Mouse (Mus musculus) spleen, postnatal 10 days (tissue): ENCODE data around the gene Sh3rf1.
A peak's percentile ranks its signal among the peaks of the same experiment; 100 is the strongest.

Experiments
- DNase-seq, 2 experiments: peaks; one replicate each; pipeline ENCODE4 v3.0.0; 2021 to 2022; ENCODE audit warnings: low spot score in 2 of 2

The Sh3rf1 gene

DNA sequence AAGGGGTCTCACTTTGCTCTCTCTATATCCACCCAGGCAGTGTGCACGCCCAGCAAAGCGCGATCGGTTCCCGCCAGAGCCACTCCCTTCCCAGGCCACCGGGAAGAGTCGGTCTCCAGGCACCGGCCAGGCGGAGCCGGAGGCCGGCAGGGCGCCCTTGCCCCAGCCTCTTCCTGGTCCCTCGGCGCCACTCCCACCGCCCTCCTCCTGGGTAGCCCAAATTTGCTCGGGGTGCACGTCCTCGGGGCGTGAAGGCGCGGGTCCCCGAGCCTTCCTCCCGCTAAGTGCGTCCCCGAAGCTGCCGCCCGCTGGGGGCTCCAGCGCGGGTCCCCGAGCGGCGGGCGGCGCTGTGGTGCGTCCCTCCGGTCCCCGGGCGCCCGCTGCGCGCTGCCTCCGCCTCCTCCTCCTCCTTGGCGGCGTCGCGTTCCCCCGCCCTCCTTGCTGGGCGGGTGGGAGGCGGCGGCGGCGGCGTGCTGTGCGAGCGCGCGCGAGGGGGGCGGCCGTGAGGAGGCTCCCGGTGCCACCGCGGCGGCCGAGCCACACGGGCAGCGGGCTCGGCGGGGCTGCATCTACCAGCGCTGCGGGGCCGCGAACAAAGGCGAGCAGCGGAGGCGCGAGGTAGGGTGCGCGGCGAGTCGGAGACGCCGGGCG, at the start of gene Sh3rf1:
Sh3rf1 (plus strand) TSS at position 144 of the 651 bp plus-strand sequence.
- peak; percentile 41 to 75 for DNase-seq

DNA sequence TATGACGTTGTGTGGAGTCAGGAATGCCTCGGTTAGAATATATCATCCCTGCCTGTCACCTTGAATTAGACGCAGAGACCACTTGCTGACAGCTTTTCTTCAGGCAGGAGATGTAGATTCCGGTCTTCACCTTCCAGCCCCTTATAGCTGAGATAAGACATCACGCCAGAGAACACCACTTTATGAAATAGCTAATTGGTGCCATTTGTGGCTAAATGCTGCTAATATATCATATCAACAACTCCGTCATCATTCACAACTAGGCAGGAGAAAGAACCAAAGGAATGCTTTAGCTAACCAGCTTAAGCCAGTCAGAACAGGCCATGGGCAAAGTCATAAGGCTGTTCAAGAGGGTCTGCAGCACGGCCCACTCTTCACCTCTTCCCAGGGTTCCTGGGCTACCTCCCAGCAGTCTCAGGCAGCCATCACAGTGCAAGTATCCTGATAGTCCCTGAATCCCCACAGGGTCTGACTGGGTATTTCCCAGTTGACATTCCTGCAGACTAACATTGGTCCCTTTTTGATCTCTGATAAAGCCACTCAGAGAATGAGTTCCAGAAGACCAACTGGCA, 49.7 kb upstream of the Sh3rf1 start:
- no peak for DNase-seq

GRCm38 (mm10) chr8:61175876-61176275, 47.8 kb upstream of the Sh3rf1 start:
- DNase-seq = no peak

- no peak for DNase-seq
These were observed 45.7 kb upstream of the Sh3rf1 start for GRCm38 (mm10) chr8:61177680-61178593.

DNA sequence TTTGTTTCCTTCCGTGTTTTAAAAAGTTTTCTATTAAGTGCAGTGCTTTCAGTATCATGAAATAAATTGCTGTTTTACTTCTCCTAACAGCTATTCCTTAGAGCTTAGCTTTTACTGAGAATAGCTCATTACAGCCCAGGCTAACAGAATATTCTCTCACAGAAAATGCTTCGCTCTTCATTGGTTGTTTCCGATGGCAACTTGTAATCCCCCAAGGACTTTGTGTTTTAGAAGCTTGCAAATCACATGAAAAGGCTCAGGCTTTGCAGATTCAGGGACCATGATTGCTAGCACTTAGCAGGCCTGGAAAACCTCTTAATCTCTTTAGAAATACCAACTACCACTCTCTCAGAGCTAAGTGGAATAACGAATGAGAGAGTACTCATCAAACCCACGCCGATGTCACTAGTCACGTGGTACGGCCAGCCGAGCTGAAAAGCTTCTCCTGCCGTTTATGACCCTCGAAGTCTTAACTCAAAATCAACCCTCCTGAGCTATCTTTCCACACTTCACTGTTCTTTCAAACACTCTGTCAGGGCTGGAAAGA, 45.0 kb upstream of the Sh3rf1 start:
- no peak for DNase-seq

DNA sequence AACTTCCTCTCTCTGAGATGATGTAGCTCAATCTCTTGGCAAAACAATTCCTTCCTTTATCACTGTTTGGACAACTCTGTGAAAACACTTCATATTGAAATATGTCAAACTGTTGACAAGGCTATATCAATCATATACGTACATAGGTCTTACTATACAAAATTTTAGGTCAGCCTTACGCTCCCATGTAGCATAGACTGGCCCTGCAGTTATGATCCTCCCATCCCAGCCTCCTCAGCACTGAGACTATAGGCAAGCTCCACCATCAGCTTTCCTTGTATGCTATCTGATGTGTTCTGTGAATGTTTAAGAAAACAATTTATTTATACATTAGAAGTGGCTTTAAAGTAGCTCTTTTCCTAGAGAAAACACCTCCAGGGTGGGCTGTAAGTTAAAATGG, 42.1 kb upstream of the Sh3rf1 start:
- no peak for DNase-seq

- DNase-seq = no peak
These were observed 41.7 kb upstream of the Sh3rf1 start for GRCm38 (mm10) chr8:61182020-61182419.

- DNase-seq = no peak
These were observed 38.1 kb upstream of the Sh3rf1 start for GRCm38 (mm10) chr8:61185274-61186198.

GRCm38 (mm10) chr8:61194306-61194925, 29.3 kb upstream of the Sh3rf1 start:
- DNase-seq = no peak

DNA sequence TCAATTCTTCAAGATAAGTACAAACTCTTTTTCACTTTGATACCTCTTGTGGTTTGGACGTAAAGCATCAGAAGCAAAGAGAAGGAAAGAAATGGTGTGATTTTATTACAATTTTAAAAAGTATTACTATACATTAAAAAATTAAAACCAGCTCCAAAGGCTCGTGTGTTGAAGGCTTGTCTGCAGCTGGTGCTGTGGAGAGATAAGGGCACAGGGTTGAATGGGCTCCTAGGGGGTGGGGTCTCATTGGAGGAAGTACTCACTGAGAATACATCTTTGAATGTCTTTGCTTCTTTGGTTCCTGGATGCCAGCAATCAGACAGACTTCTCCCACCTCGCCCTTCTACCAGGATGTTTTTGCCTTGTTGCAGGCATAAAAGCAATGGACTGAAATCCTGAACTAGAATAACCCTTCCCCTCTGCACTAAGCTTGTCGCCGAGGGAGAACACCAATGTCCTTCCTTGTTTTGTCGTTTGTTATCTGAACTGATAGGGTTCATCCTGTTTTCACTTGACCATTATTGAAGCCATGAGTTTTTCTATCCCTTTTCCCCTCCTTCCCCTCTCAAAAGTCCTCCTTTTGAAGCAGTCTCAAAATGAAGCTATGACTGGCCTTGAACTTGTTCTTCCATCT, 23.3 kb upstream of the Sh3rf1 start:
- no peak for DNase-seq

- DNase-seq = no peak
These were observed 20.4 kb upstream of the Sh3rf1 start for GRCm38 (mm10) chr8:61203035-61203826.

DNA sequence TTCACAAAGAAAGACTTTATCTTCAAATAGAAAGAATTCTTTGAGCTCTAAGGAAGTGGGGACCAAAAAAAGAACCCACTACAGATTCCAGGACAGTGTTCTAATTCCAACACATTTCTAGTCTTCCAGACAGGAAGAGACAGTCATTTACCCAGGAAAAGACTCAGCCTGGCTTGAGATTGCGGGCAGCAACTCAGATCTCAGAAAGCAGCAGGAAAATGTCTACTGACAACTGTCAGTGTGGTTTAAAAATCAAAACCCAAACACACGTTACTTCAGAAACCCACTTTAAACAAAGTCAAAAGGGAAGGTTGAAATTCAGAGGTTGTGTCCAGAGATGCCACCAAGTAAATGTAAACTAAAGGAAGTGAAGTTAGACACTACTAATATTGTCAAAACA, 16.8 kb upstream of the Sh3rf1 start:
- no peak for DNase-seq

GRCm38 (mm10) chr8:61207636-61208035, 16.0 kb upstream of the Sh3rf1 start:
- DNase-seq = no peak

DNA sequence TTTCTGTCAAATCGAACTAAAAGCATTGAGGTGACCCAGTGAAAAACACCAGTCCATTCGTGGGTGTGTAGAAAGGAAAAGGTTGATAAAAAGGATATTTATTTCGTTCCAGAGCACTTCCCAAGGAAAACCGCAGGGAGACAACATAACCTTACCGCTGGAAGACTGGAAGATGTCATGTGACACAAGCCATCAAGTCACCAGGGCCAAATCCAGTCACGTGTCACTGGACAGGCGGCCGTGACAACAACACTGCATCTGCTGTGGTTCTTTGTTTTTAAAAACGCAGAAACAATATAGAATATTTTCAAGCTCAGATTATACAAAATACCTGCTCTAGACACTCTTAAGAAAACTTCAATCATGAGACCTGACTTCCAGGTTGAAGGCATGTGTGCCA, 15.0 kb upstream of the Sh3rf1 start:
- no peak for DNase-seq

- no peak for DNase-seq
These were observed 12.8 kb upstream of the Sh3rf1 start for GRCm38 (mm10) chr8:61210836-61211235.

DNA sequence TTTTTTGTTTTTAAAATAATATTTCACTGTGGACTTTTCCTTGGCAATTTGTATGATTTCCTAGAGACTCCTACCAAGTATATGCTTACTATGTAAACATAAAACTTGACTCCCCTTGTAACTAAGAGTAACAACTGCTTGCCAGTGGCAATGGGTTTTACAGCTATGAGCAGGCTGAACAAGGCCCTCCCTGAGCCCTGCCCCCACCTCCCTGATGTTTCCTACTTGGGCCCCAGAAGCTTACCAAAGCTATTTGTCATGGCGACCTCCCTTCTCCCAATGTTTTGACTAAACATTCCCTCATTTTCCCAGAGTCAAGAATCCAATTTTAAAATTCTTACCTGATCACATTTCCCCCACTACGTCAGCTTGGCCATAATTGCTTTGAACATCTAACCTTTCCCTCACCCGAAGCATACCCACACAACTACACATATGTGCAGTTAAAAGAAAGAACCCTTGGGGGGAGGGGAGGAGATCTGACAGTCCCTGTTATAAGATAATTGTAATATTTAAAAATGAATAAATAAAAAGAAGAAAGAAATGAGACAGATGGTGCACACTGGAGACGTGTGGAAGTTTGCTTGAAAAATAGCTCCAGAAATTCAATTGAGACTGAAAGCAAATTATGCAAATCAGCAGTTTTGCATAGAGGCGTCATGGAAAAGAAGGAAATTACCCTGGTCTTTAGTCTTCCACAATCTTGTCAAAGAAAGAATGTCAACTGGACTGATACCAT, 8.4 kb upstream of the Sh3rf1 start:
- DNase-seq = no peak

DNA sequence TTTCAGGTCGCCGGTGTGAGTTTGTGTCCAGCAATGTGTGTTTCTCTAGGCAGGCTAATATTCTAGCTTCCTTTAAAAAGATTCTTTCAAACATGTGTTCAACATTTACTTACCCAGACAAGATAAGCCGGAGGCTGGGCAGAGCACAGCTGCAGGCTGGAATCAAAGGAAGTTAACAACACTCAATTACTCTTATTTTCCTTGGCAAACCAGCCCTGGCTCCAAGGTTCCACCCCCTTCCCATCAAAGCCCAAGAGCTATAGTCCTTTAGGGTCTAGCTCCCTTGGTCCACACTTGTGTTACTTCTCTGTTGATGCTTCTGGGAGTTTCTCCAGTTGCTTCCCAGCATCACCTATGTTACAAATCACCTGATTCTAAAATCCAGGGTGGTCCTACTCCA, 6.7 kb upstream of the Sh3rf1 start:
- no peak for DNase-seq

GRCm38 (mm10) chr8:61217426-61217825, 6.2 kb upstream of the Sh3rf1 start:
- no peak for DNase-seq

GRCm38 (mm10) chr8:61218439-61218838, 5.2 kb upstream of the Sh3rf1 start:
- DNase-seq = no peak
